Mouse (Mus musculus) retina, embryonic 14.5 days (tissue): Measurements from ENCODE around the gene Fam229a.
"Not testable (repeated sequence)": the region's sequence is repeated elsewhere in the genome, so short reads cannot be mapped to it uniquely, and the experiment has no call there.

Source experiments
- DNase-seq: peaks from one replicate; pipeline ENCODE4 v3.0.0-alpha.2; 2015; ENCODE audit warnings: low spot score

Gene Fam229a

GRCm38 (mm10) chr4:129490972-129491880, at the start of gene Fam229a, which contains the start of gene Tssk3:
TSS of gene Fam229a (plus strand) at chr4:129491190.
TSS of gene Tssk3 (minus strand) at chr4:129491022.
- peak; percentile 53 for DNase-seq

- no peak for DNase-seq
Observed at GRCm38 (mm10) chr4:129447360-129447759, 43.6 kb upstream of the Fam229a start.

GRCm38 (mm10) chr4:129447778-129448563, 43.0 kb upstream of the Fam229a start:
- DNase-seq = no peak

- no peak for DNase-seq
Observed at GRCm38 (mm10) chr4:129448713-129449112, 42.3 kb upstream of the Fam229a start.

GRCm38 (mm10) chr4:129450851-129451250, 40.1 kb upstream of the Fam229a start:
- DNase-seq = no peak

GRCm38 (mm10) chr4:129451471-129452169, 39.4 kb upstream of the Fam229a start:
- no peak for DNase-seq

- peak; percentile 97 for DNase-seq
Observed at GRCm38 (mm10) chr4:129455265-129455664, 35.7 kb upstream of the Fam229a start.

GRCm38 (mm10) chr4:129456126-129456525, 34.9 kb upstream of the Fam229a start:
- no peak for DNase-seq

GRCm38 (mm10) chr4:129457311-129457710, 33.7 kb upstream of the Fam229a start:
- DNase-seq = not testable (repeated sequence)

- DNase-seq = no peak
Observed at GRCm38 (mm10) chr4:129459726-129460125, 31.3 kb upstream of the Fam229a start.

- DNase-seq = no peak
Observed at GRCm38 (mm10) chr4:129460827-129461182, 30.2 kb upstream of the Fam229a start.

- DNase-seq = peak; percentile 100
Observed at GRCm38 (mm10) chr4:129461183-129461960, 29.6 kb upstream of the Fam229a start, which contains the start of gene Bsdc1. TSS of gene Bsdc1 (plus strand) at chr4:129461581.

- no peak for DNase-seq
Observed at GRCm38 (mm10) chr4:129462118-129462517, 28.9 kb upstream of the Fam229a start.

GRCm38 (mm10) chr4:129463097-129464059, 27.6 kb upstream of the Fam229a start:
- DNase-seq = no peak

- no peak for DNase-seq
Observed at GRCm38 (mm10) chr4:129464286-129464815, 26.6 kb upstream of the Fam229a start.

GRCm38 (mm10) chr4:129476047-129476446, 14.9 kb upstream of the Fam229a start:
- DNase-seq = no peak

- no peak for DNase-seq
Observed at GRCm38 (mm10) chr4:129479863-129480262, 11.1 kb upstream of the Fam229a start.

GRCm38 (mm10) chr4:129481090-129481489, 9.9 kb upstream of the Fam229a start:
- no peak for DNase-seq

GRCm38 (mm10) chr4:129494681-129495080, 3.7 kb downstream of the Fam229a start:
- DNase-seq = no peak
